ENCODE assay signal across 8 mouse cellular contexts in the genomic region with DNA sequence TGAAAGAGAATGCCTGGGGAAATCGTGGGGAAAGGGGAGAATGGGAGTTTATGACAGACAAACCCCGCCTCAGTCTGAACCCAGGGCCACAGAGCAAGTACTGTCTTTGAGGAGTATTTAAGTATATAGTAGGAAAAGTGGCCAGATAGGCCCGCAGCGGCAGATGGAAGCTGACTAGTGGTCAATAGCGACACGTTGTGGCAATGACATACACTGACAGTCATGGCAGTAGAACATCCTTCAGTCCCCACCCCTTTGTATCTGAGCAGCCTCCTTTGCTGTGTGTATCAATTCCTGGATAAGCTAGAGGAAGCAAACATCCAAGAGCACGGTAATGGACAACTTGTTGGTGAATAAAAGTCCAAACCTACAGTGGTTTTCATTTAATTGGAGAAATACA. TPM values are rescaled to one million over a fixed set of nuclear protein-coding genes. Genes with fewer than 3 reads are reported as not detected.
DNase-seq lines count a peak whose midpoint lies in the region; ATAC-seq and TF ChIP-seq lines count a peak whose summit lies in the region.
"Had no signal": no experiment of that assay in that cellular context is flagged by ENCODE, and none has a peak within 500 bp of the region (broad histone marks: within the 10 kb centered on the region; RNA-seq: fewer than 3 reads in every experiment).

No protein-coding gene starts in this region.

- 0 out of 2 replicates have a peak, but pooled peaks have one; percentile 47 for ATAC-seq in forebrain, embryonic 16.5 days

- no peak for TF ChIP-seq CTCF in thymus, adult 2 months (IDR thresholded peaks at IDR 0.05; ENCODE audit: borderline replicate concordance, control insufficient read depth, extremely low read depth, insufficient read depth, low read length, poor library complexity)

- no peak for TF ChIP-seq POLR2A in thymus, adult 2 months (IDR thresholded peaks at IDR 0.05; ENCODE audit: control insufficient read depth, extremely low read depth, insufficient read depth, low read length, poor library complexity)

- H3K4me1 ChIP-seq in thymus, adult 2 months (replicated peaks; ENCODE audit: control insufficient read depth, insufficient read depth, low read length), result no peaks in the 10 kb centered on the region
- H3K4me1 ChIP-seq in forebrain, embryonic 16.5 days (replicated peaks; ENCODE audit: control insufficient read depth, insufficient read depth, low read length), result no peaks in the 10 kb centered on the region

- H3K4me3 ChIP-seq in thymus, adult 2 months (ENCODE audit: control insufficient read depth, insufficient read depth, low read length), result no peak overlapping the region
- no peak overlapping the region for H3K4me3 ChIP-seq in forebrain, embryonic 16.5 days (replicated peaks; ENCODE audit: low read length)

- H3K36me3 ChIP-seq in thymus, adult 2 months (ENCODE audit: control insufficient read depth, insufficient read depth, low read length), result no peaks in the 10 kb centered on the region
- no peaks in the 10 kb centered on the region for H3K36me3 ChIP-seq in forebrain, embryonic 16.5 days (ENCODE audit: control insufficient read depth, insufficient read depth)

- DNase-seq in thymus, adult 2 months, result peak; percentile 22
- no peak for DNase-seq in thymus, adult 18-20 months
- peak; percentile 57 for DNase-seq in adrenal gland, postnatal 14 days
- DNase-seq in kidney, adult 9 months, result peak; percentile 30
- DNase-seq in lung, postnatal 36 days, result peak; percentile 46
- peak; percentile 29 for DNase-seq in skeletal muscle tissue, adult 2 months (ENCODE audit: low read depth, low spot score)

- H3K27me3 ChIP-seq in thymus, adult 2 months (ENCODE audit: control insufficient read depth, insufficient read depth, low read length), result no peaks in the 10 kb centered on the region
- H3K27me3 ChIP-seq in forebrain, embryonic 16.5 days (replicated peaks; ENCODE audit: control insufficient read depth, insufficient read depth, low read length), result no peaks in the 10 kb centered on the region

- no peaks in the 10 kb centered on the region for H3K9me3 ChIP-seq in forebrain, embryonic 16.5 days (ENCODE audit: control insufficient read depth, low read length)

- H3K27ac ChIP-seq in thymus, adult 2 months (ENCODE audit: control insufficient read depth, insufficient read depth, low read length), result no peak overlapping the region
- H3K27ac ChIP-seq in forebrain, embryonic 16.5 days (ENCODE audit: low read length), result no peak overlapping the region
- H3K27ac ChIP-seq: macrophage had no signal

- H3K4me2 ChIP-seq in forebrain, embryonic 16.5 days (ENCODE audit: low read length), result no peak overlapping the region

- H3K9ac ChIP-seq in forebrain, embryonic 16.5 days (replicated peaks; ENCODE audit: low read depth, low read length), result no peak overlapping the region

- 11% methylated on average over 7 of the region's 7 CpGs for WGBS in thymus, adult 2 months
- 13% methylated on average over 7 of the region's 7 CpGs for WGBS in forebrain, embryonic 16.5 days

RNA-seq across cellular contexts. Expression of gene Tsr2, which starts 20.5 kb away (rescaled TPM):
- 5.0 and 5.8 TPM in 2 replicates for polyA plus RNA-seq in thymus, adult 2 months (2012; rRNA removed)
- total RNA-seq in adrenal gland, postnatal 14 days (2021), result 32.9 and 33.6 TPM in 2 replicates
- 36.0 and 38.3 TPM in 2 replicates for polyA plus RNA-seq in forebrain, embryonic 16.5 days (2015; fragmentation: Nextera tagmentation; extraction: Ambion mirVana)

Comparison
In these comparisons a context has a peak if more than half of its experiments do, and no peak if none do; other contexts are left out.
1. DNase-seq: peak in thymus, adult 2 months (single experiment), adrenal gland, postnatal 14 days (single experiment), kidney, adult 9 months (single experiment), lung, postnatal 36 days (single experiment) and skeletal muscle tissue, adult 2 months (single experiment); none in thymus, adult 18-20 months (0 of 2).